Mouse (Mus musculus): ENCODE data around the gene BC049762.

Gene BC049762

DNA sequence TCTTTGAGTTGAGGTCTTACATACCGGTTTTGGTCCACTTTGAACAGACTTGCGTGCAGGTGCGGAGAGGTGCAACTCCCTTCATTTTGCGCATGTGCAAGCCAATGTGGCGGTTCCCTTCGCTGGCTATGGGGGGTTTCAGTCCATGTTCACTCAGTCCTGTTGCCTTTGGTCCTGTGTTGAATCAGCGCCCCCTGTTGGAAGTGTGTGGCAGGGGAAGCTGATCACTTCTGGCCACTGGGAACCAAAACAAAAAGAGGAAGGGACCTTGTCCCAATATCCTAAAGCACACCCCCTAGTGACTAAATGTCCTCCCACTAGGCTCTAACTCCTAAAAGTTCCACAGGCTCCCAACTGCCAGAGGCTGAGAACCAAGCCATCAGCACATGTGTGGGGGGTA, 48.8 kb downstream of the BC049762 start:
- DNase-seq (ENCODE audit: low spot score) = no peak

DNA sequence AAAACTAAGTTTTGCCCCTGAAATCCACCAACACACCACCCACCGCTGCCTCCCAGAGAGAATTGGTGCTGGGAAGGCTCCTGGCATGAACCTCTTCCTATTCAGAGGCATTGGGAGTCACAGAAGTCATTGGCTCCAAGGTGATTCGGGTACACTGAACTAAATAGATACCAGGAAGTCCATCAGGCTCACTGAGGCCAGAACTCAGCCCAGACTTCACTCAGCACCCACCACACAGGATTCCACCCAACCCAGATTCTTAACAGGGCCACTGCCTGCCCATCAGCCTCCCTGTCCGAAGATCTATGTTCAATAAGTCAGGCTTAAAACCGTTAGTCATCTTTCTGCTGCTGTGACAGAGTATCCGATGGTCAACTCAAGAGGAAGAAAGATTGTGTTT, 51.4 kb downstream of the BC049762 start:
- DNase-seq (ENCODE audit: low spot score) = no peak

DNA sequence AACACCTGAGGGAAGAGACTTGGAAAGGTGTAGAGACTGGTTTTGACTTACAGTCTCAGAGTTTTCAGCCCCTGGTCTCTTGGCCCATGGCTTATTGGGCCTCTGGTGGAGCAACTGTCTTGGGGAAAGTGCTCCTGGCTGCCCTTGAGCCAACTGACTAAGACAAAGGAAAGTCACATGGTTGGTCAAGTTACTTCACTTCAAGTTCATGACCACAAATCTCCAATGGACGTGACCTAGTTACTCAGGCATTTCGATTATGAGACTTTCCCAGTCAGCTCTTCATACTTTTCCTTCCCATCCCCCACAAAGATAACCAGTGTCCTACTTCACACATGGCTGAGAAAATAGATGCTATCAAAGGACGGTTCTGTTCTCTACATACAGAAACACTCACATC, 55.1 kb downstream of the BC049762 start:
- DNase-seq (ENCODE audit: low spot score) = no peak

Measured in retina, embryonic 14.5 days (tissue).